Mouse (Mus musculus) right cerebral cortex, postnatal 10 days (tissue): ENCODE results near the gene Smug1.
A peak's percentile ranks its signal among the peaks of the same experiment; 100 is the strongest.

Source experiments
- DNase-seq, 2 experiments: peaks; one replicate each; pipeline ENCODE4 v3.0.0; 2021; ENCODE audit warnings: low spot score in 2 of 2

Smug1 gene

DNA sequence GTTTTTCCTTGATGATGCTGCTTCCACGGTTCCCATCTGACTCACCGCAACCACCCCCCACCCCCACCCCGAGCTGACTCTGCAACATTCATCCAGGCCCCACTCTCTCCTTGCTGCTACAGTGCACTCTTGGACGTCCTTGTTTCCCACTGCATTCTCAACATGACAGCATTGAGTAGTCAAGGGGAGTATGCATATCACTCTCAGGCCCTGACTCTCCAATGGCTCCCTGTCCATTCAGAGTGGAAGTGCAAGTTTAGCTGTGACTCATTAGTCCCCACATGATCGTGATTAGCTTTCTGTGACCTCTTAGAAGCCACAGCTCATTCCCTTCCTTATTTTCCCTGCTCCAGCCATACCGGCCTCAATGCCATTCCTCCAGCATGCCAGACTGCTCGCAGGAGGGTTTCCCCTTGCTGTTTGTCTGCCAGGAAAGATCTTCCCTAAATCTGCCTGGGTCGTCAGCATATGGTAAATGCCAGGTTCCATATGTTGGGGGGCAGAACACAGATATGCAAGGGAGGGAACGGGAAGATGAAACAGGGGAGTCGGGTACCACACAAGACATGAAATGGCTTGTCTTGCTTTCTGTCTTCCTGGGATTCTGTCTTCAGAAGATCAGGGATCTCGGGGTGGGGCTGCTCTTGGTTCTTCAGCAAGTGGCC is 21.1 kb downstream of the Smug1 start:
- DNase-seq: no peak

GRCm38 (mm10) chr15:103144176-103144575 is 22.7 kb downstream of the Smug1 start:
- no peak for DNase-seq

DNA sequence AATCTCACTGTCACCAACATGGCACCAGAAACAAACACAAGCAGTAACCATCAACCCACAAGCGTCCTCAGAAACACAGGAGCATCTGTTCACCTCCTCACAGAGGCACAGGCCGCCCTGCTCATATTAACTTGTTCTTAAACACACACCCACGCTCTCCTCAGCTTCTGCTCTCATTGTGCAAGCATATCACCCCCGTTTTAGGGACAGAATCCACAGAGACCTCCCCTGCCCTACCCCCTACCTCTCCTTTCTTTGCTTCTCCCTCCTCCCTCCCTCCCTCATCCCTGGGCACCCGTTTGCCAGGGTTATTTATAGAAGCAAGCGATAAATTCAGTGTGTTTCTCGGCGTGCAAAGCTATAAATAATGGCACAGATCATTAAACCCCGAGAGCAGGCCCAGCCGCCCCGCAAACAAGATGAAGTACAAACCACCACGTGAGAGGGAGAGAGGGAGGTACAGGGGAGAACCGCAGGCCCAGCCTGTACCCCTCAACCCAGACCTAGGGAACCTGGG is 31.4 kb downstream of the Smug1 start:
- peak; percentile 45 to 75 for DNase-seq

DNA sequence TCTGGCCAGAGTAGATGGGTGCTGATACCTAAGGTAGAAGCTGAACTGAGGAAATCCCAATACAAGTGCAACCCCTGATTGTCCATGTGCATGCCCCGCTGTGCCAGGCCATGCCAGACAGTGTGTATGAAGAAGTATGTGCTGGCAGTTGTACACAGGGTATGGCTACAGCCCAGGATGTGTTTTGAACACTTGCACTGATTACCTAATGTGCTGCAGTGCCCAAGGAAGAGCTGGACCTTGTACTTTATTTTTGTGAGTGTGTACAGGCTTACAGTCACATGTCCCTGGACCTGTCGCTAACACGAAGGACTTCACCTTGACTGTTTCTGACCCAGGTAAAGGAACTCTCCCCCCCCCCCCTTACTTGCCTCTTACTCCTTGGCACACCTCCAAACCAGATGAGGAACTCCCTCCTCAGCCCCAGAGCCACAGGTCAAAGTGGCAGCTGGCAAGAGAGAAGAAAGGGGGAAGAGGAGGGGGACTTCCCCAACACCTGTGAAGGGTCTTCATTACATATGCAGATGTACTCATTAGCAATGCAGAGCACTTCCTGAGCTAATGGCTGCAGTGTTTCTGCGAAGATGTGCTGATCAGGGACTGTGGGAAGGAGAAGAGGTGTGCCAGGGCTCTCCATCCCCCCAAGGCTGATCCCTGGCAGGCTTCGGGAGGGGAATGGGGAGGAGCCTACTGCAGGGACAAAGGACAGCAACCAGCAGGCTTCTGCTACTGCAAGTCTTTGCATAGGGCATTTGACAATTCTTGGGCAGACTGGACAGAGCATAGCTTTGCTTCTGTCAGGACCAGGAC is 32.4 kb downstream of the Smug1 start:
- DNase-seq: no peak

- DNase-seq: no peak
These were observed 33.1 kb downstream of the Smug1 start for GRCm38 (mm10) chr15:103133761-103134160.

DNA sequence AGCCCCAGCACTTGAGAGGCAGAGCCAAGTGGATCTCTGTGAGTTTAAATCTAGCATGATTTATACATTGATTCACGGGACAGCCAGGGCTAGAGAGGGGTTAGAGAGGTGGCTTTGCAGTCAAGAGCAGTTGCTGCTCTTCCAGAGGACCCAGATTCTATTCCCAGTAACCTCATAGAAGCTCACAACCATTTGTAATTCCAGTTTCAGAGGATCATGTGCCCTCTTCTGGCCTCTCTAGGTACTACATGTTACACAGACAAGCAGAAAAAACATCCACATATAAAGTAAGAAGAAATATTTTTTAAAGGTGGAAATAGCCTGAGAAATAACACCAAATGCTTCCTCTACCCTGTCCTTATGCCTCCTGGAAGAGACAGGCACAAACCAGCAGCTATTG is 36.2 kb downstream of the Smug1 start:
- DNase-seq: no peak

DNA sequence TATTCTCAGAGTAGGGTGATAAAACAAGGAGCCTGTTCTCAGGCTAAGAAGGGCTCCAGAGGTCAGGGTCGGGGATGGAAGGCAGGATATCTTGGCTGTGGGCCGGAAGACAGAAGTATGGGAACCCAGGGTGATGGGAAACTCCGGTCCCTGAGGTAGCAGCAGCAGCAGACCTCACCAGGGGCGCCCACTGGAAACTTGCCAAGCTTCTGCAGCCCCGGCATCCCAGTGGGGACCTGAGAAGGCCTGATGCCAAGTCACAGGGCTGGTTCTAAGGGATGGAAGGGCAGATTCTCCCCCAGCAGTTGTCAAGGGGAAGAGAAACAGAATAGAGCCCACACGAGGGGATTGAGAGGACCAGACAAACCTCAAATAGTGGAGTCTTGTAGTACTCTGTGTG is 37.6 kb downstream of the Smug1 start:
- peak in 1 of 2 experiments; percentile 30 for DNase-seq

DNA sequence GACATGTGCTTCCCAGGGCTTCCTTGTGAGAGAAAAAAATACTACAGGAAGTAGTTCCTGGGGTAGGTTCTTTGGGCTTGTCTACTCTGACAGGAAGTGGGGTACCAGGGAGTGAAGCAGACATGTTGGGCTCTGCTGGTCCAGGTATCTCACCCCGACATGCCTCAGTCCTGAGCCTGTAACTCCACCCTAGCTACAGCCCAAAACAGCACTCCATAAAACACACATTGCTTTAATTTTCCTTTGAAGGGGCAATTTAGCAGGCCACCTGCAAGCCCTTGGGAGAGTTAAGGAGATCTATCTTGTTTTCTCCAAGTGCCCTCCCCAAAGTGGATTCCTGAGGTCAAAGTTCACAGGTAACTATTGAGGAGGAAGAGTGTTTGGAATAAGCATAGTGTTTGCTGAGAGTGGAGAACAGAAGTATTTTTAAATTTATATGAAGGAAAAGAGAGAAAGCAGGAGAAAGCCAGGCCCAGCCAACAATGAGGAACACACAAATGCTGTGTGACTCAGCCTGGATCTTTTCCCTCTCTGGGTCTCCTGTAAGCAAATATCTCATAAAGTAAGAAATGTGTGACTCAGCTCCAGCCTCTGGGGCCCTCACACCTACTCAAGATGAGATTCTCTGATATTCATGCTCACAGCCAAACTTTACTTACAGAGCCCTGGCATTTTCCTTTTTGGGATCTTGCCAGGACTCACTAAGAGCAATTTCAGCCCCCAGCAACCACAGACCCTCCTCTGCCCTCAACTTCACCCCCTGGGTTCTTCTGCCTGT is 38.6 kb downstream of the Smug1 start:
- DNase-seq: no peak

DNA sequence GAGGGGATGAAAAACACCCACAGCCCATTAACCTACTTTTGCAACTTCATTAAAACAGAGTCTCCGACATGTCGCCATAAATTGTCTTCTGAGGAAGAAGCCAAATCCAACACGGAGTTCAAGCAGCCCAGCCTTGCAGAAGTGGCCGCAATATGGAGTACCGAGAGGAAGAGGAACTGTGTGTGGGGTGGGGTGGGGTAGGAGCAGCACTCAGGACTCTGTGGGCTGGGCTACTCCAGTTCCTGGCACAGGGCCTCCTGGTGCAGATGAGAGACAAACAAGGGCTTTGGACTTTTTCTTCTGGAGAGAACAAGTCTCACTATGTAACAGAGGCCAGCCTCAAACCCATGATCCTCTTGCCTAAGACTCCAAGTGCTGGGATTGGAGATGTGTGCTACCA is 40.9 kb downstream of the Smug1 start:
- no peak for DNase-seq

- DNase-seq: no peak
These were observed 42.6 kb downstream of the Smug1 start for GRCm38 (mm10) chr15:103124254-103124653.

GRCm38 (mm10) chr15:103123343-103123742 is 43.5 kb downstream of the Smug1 start:
- DNase-seq: no peak

- peak in 1 of 2 experiments; percentile 48 for DNase-seq
These were observed 44.5 kb downstream of the Smug1 start for GRCm38 (mm10) chr15:103122372-103122771.

DNA sequence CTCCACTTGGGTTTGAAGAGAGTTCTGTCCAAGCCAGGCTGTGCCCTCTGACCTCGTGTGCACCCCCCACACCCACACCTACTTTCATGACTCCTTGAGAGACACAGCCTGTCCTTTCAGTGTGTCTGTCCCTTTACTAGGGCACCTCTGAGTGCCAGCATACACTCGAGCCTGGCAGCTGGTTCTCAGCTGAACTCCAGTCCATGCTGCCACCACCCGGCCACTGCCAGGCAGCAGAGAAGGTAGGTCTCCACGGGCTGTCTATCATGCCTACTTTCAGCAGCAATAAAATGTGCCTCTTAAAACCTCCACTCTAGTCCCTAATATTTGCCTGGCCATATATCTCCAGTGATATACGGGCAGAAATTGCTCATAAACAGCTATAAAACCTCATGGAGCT is 45.5 kb downstream of the Smug1 start:
- DNase-seq: peak; percentile 41 to 51

DNA sequence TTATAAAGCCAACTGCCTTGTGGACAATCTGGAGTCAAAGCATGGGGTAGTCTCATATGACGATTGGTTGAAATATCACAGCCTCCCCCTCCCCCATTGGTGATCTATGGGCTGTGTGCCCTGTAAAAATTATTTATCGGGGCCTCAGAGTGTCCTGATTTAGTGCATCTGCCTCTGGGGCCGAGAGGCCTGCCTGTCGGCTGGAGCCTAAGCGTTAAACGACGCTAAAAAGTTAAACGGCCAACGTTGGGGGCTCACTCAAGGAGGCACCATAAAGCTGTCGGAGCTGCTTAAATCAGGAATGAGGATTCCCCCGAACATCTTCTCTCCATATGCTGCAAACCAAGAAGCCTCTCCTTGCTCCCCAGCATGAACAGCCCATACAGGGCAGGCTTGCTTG is 46.3 kb downstream of the Smug1 start:
- no peak for DNase-seq

- DNase-seq: no peak
These were observed 51.2 kb downstream of the Smug1 start for GRCm38 (mm10) chr15:103115726-103116125.

DNA sequence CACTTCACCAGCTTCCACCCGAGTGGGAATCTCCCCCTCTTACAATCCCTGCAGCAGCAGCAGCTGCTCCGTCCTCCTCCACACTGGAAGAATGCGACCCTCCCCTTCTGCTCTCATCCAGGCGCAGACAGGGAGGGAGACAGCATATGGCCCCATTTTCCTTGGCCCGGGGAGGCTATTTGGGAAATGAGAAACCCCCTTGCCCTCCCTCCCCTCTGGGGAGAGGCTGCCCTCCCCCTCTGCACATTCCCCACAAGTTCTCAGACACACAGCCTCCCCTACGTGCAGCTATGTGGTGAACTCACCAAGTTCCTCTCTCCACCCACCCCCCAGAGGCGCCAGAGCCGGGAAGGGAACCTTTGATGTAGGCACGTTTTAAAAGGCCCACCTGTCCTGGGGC is 51.6 kb downstream of the Smug1 start:
- no peak for DNase-seq

DNA sequence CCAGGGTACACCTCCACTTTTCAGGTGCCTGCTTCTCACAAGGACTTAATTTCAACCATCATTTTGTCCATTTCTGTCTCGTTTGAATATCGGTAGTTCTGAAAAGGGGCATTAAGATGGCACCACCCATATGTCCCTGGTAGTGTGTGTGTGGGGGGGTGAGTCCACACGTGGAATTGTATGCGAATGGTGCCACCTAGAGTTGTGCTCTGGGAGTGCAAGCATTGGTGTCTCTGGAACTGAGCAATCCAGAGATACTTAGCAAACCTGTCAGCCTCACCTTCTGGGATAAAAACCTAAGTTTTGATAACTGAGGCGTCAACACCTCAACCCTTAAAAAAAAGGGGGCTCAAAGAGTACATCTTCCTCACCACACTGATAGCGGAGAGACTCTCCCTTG is 53.8 kb downstream of the Smug1 start:
- no peak for DNase-seq

- no peak for DNase-seq
These were observed 54.6 kb downstream of the Smug1 start for GRCm38 (mm10) chr15:103112309-103112708.

GRCm38 (mm10) chr15:103109940-103110339 is 57.0 kb downstream of the Smug1 start:
- no peak for DNase-seq

DNA sequence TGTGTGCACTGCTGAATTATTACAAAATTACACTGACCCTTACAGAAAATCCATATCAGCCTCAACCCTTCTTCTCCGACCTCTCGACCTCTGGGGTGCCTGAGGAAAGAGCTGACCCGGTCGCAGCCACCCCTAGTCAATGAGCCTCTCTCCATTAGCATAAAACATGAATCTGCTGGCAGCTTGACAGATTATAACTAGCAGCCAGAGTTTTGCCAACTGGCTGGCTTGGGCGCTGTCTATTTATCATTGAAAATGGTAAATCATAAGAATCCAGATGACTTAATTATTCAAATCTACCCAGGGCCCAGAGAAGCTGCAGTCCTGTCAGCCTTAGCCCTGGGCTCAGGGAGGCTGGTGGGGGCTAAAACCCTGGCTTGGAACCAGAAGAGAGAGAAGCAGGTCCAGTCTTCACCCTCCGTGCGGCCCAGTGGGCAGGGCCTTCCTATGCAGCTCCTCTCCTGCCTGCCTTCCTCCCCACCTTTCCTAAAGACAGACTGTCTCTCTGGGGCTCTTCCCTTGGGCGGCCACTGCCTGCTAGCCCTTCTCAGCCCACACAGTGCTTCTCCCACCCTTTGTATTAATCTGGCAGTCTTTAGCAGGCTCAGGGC is 58.7 kb downstream of the Smug1 start:
- no peak for DNase-seq

DNA sequence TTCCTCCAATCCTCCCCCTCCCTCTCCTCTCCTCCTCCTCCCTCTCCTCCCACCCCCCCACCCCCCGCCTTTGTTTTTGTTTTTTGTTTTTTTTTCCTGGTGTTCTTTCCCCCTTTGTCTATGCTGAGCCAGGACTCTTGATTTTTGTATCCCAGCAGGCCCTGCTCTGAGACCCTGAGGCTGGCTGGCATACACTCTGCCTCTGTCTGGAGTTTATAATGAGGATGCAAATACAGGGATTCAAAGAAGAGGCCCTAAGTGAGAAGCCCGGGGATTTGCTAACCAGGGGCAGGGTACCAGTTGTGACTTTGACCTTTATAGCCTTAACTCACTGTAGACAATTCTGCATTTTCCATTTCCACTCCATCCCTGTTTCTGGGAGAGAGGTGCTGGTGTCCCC is 60.7 kb downstream of the Smug1 start:
- DNase-seq: no peak
